Mouse (Mus musculus) G1E (cell line): ENCODE measurements at regions not wholly inside any gene's neighbourhood (a gene's known extent, or its start where the extent isn't known, plus 50 kb on each side); places are given as distances from the start of the nearest gene placed in this dataset.

Experiments used
- ATAC-seq: 2 replicates; pipeline ENCODE4 v1.8.0; 2016; ENCODE audit warnings: mild to moderate bottlenecking; ENCODE audit not compliant: insufficient number of reproducible peaks, poor library complexity, low FRiP score, severe bottlenecking; ENCODE audit errors: extremely low read depth
- DNase-seq: peaks from one replicate; pipeline ENCODE4 v3.0.0; 2012; ENCODE audit warnings: low spot score
- H3K27me3 ChIP-seq: 2 replicates; pipeline ENCODE4 v1.6.1; 2012; ENCODE audit warnings: mild to moderate bottlenecking, low read length, inconsistent platforms; ENCODE audit not compliant: insufficient read depth
- H3K36me3 ChIP-seq: replicated peaks from 2 replicates; pipeline ENCODE3; 2012; ENCODE audit warnings: mild to moderate bottlenecking, inconsistent platforms
- H3K4me1 ChIP-seq: 2 replicates; pipeline ENCODE4 v1.6.1; 2012; ENCODE audit warnings: low read depth, low read length, inconsistent platforms, mixed read lengths; ENCODE audit not compliant: insufficient read depth
- H3K4me3 ChIP-seq: 2 replicates; pipeline ENCODE4 v1.5.1; 2012; ENCODE audit warnings: low read depth, mild to moderate bottlenecking, inconsistent platforms, low read length, moderate library complexity, mixed read lengths
- H3K9me3 ChIP-seq: replicated peaks from 2 replicates; pipeline ENCODE4 v1.6.1; 2012; ENCODE audit warnings: inconsistent platforms
- CTCF ChIP-seq: IDR thresholded peaks from 2 replicates; pipeline ENCODE4 v1.5.1; 2012; ENCODE audit warnings: low read depth, low read length, inconsistent platforms, mixed read lengths
- GATA1 ChIP-seq: IDR thresholded peaks from 2 replicates; pipeline ENCODE4 v1.6.1; 2012; ENCODE audit warnings: borderline replicate concordance, low read length, inconsistent platforms, mixed read lengths
- GATA2 ChIP-seq: IDR thresholded peaks from 2 replicates; pipeline ENCODE4 v1.6.1; 2012; ENCODE audit warnings: low read depth, low read length, inconsistent platforms, borderline replicate concordance
- POLR2AphosphoS5 ChIP-seq: IDR thresholded peaks from 2 replicates; pipeline ENCODE4 v1.6.1; 2012; ENCODE audit warnings: low read depth, low read length, inconsistent platforms; ENCODE audit not compliant: insufficient replicate concordance
- TAL1 ChIP-seq: conservative IDR thresholded peaks from 2 replicates; pipeline ENCODE4 v1.6.1; 2012; ENCODE audit warnings: low read depth, low read length, inconsistent platforms, mixed read lengths

- Histone ChIP-seq H3K27me3 (no peaks in the 10 kb centered on the region), H3K9me3 (peaks cover 91% of the 10 kb centered on the region), H3K4me3 (no peak overlapping the region; the same call in 1 of the 2 replicates), H3K36me3 (no peaks in the 10 kb centered on the region), H3K4me1 (no peaks in the 10 kb centered on the region)
- TF ChIP-seq GATA1, result no peak
- no peak for ATAC-seq
- no peak for DNase-seq
Measured at GRCm38 (mm10) chr5:111898482-111898881, 164.8 kb downstream of the Gm26897 start.

DNA sequence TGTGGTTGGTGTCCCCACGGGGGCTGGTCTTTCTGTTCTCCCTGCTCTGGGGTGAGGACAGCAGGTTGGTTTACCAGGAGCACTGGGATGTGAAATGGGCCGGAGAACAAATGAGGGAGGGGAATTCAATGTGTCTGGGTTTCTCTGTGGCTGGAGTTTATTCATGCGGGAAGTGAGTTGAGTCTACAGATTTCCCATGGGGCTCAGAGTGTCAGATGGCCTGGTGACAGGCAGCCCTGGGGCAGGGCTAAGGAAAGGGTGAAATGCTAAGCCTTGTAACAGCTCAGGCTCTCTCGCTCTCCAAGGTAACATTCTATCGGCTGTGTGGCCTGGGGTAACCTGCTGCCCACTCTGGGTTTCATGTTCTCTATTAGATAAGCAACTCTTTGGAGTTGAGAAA lies 167.5 kb downstream of the Gm26897 start:
- TF ChIP-seq GATA2 (no peak), GATA1 (no peak), POLR2AphosphoS5 (no peak), TAL1 (no peak), CTCF (no peak)
- peaks cover 83% of the 10 kb centered on the region for H3K9me3 ChIP-seq
- no peak for ATAC-seq

DNA sequence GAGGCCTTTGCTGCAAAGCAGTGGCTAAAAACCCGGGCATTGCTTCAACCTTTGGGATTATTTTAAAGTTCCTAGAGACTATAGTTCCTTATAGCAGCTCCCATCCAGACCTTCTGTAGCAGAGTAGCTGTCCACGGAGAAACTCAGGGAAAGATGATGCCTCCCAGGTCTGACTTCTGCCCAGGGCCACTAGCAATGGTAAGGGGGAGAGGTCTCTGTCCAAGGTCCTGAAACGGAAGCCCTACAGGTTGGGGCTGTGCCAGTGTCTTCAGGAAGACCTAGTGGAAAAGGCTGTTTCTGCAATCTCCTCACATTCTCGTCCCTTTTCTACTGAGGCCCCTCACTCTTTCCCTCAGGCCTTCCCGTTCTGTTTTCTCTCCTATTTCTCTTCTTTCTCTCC lies 168.0 kb downstream of the Gm26897 start:
- Histone ChIP-seq H3K4me1 (no peaks in the 10 kb centered on the region), H3K36me3 (no peaks in the 10 kb centered on the region), H3K27me3 (no peaks in the 10 kb centered on the region), H3K9me3 (peaks cover 84% of the 10 kb centered on the region), H3K4me3 (no peak overlapping the region)
- ATAC-seq, result no peak
- no peak for DNase-seq
- TF ChIP-seq POLR2AphosphoS5, result no peak
- TF ChIP-seq TAL1, result no peak

More for the DNA sequence above, 167.5 kb downstream of the Gm26897 start:
- Histone ChIP-seq H3K27me3 (no peaks in the 10 kb centered on the region), H3K4me1 (no peaks in the 10 kb centered on the region), H3K4me3 (no peak overlapping the region), H3K36me3 (no peaks in the 10 kb centered on the region)
- DNase-seq, result no peak

DNA sequence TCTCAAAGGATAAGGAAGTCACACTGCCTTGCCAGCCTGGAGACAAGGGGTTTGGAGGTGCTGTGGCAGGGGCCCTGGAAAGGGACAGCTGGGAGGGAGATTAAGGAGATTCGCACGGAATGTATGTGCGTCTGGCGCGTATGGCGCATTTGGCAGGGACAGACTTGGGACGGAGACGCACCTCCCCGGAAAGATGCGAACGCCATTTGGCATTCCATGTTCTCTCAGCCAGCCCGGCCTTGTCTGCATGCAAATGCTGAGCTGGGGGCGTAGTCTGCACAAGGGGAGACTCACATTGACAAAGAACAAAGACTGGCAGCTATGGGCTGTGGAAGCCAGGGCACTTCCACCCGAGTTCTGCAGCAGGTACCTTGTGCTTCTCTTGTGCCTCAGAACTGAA lies 174.4 kb downstream of the Gm26897 start:
- no peaks in the 10 kb centered on the region for H3K36me3 ChIP-seq
- DNase-seq (no peak), ATAC-seq (no peak)
- TF ChIP-seq GATA1, result no peak
- no peak for TF ChIP-seq CTCF
- TF ChIP-seq POLR2AphosphoS5, result no peak
- H3K27me3 ChIP-seq, result no peaks in the 10 kb centered on the region
- peaks cover 84% of the 10 kb centered on the region for H3K9me3 ChIP-seq
- no peaks in the 10 kb centered on the region for H3K4me1 ChIP-seq
- H3K4me3 ChIP-seq, result no peak overlapping the region

- Histone ChIP-seq H3K9me3 (peaks cover 88% of the 10 kb centered on the region), H3K4me1 (no peaks in the 10 kb centered on the region), H3K36me3 (no peaks in the 10 kb centered on the region), H3K27me3 (no peaks in the 10 kb centered on the region), H3K4me3 (no peak overlapping the region)
- no peak for DNase-seq
- ATAC-seq, result no peak
- TF ChIP-seq GATA1 (no peak), CTCF (no peak)
Measured at GRCm38 (mm10) chr5:111910514-111910913, 176.8 kb downstream of the Gm26897 start.

GRCm38 (mm10) chr5:111913354-111913753 lies 179.6 kb downstream of the Gm26897 start:
- Histone ChIP-seq H3K9me3 (peaks cover 92% of the 10 kb centered on the region), H3K27me3 (no peaks in the 10 kb centered on the region), H3K4me1 (no peaks in the 10 kb centered on the region), H3K36me3 (no peaks in the 10 kb centered on the region), H3K4me3 (no peak overlapping the region)
- TF ChIP-seq GATA2, result no peak
- no peak for ATAC-seq
- no peak for DNase-seq

- no peak for ATAC-seq
- no peak overlapping the region for H3K4me3 ChIP-seq
- H3K27me3 ChIP-seq, result no peaks in the 10 kb centered on the region
- no peaks in the 10 kb centered on the region for H3K36me3 ChIP-seq
- no peak for DNase-seq
- no peaks in the 10 kb centered on the region for H3K4me1 ChIP-seq
- TF ChIP-seq POLR2AphosphoS5, result no peak
- TF ChIP-seq TAL1, result no peak
- no peak for TF ChIP-seq GATA2
- no peak for TF ChIP-seq CTCF
- no peak for TF ChIP-seq GATA1
- peaks cover 93% of the 10 kb centered on the region for H3K9me3 ChIP-seq
Measured at GRCm38 (mm10) chr5:111914296-111914695, 180.6 kb downstream of the Gm26897 start.

- TF ChIP-seq TAL1 (no peak), GATA1 (no peak), GATA2 (no peak), POLR2AphosphoS5 (no peak), CTCF (no peak)
- DNase-seq (no peak), ATAC-seq (no peak)
- Histone ChIP-seq H3K4me1 (no peaks in the 10 kb centered on the region), H3K36me3 (no peaks in the 10 kb centered on the region), H3K9me3 (peaks cover 91% of the 10 kb centered on the region), H3K4me3 (no peak overlapping the region), H3K27me3 (no peaks in the 10 kb centered on the region)
Measured at GRCm38 (mm10) chr5:111917643-111918252, 184.0 kb downstream of the Gm26897 start.
